Mouse (Mus musculus) bone marrow, adult 2 months (tissue): ENCODE data around the gene Ndufa5.

Experiments
- CTCF ChIP-seq: fragments of 200-500 bp; IDR thresholded peaks from 2 replicates; pipeline ENCODE4 v1.5.1; 2011; ENCODE audit warnings: low read length, control low read depth; ENCODE audit not compliant: control insufficient read depth, insufficient read depth
- POLR2A ChIP-seq: fragments of 200-500 bp; IDR thresholded peaks from 2 replicates; pipeline ENCODE4 v1.6.1; 2011; ENCODE audit warnings: low read depth, mild to moderate bottlenecking, control low read depth, low read length, borderline replicate concordance; ENCODE audit not compliant: control insufficient read depth

DNA sequence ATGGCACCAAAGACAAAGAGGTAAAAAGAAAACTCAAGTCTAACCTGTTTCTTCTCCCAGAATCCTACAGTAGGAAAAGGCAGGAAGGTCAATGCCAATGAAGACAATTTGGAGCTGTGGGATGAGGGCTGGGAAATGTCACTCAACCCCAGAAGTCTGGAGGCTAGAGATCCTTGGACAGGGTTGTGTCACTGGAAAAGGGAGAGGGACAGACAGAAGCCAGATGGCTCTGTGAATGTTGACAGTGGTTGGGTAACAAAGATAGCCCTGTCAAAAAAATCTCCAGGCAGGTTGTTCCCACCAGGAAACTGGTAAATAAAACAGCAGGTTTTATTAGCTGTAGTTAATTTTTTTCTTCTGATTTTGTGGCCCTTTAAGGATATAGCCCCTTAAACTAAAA is 14.6 kb upstream of the Ndufa5 start:
- no peak for TF ChIP-seq CTCF
- TF ChIP-seq POLR2A, result no peak
